Mouse (Mus musculus) midbrain, embryonic 15.5 days (tissue): ENCODE measurements around the gene Ccdc30. TPM values are rescaled to one million over a fixed set of nuclear protein-coding genes. Genes with fewer than 3 reads are reported as not detected.

Experiments used
- ATAC-seq: fragments of 200-750 bp; cut with Nextera tagmentation; replicated peaks from 2 replicates; pipeline ENCODE4 v1.8.0; 2017; ENCODE audit warnings: moderate TSS enrichment
- H3K27ac ChIP-seq: fragments of 300-500 bp; sonication (generic); 2 replicates; pipeline ENCODE4 v1.5.1; 2015; ENCODE audit warnings: mild to moderate bottlenecking, inconsistent platforms
- H3K27me3 ChIP-seq: fragments of 300-500 bp; sonication (generic); replicated peaks from 2 replicates; pipeline ENCODE4 v1.6.1; 2015; ENCODE audit warnings: inconsistent platforms
- H3K36me3 ChIP-seq: fragments of 300-500 bp; sonication (generic); replicated peaks from 2 replicates; pipeline ENCODE4 v1.6.1; 2015; ENCODE audit warnings: inconsistent platforms
- H3K4me1 ChIP-seq: fragments of 300-500 bp; sonication (generic); 2 replicates; pipeline ENCODE4 v1.6.1; 2015; ENCODE audit warnings: inconsistent platforms
- H3K4me2 ChIP-seq: fragments of 300-500 bp; sonication (generic); 2 replicates; pipeline ENCODE4 v1.6.1; 2015; ENCODE audit warnings: inconsistent platforms, mild to moderate bottlenecking, moderate library complexity
- H3K4me3 ChIP-seq: fragments of 300-500 bp; sonication (generic); 2 replicates; pipeline ENCODE4 v1.5.1; 2015; ENCODE audit warnings: mild to moderate bottlenecking, inconsistent platforms
- H3K9ac ChIP-seq: fragments of 300-500 bp; sonication (generic); 2 replicates; pipeline ENCODE4 v1.6.1; 2015; ENCODE audit warnings: mild to moderate bottlenecking, inconsistent platforms
- H3K9me3 ChIP-seq: fragments of 300-500 bp; sonication (generic); 2 replicates; pipeline ENCODE4 v1.6.1; 2016; ENCODE audit warnings: inconsistent platforms
- WGBS: fragments of 180-500 bp; shearing (Covaris S2); methylation state at CpG from one replicate; pipeline ENCODE4 v1.1.7; 2015; ENCODE audit warnings: mixed read lengths; 5-methylcytosine and 5-hydroxymethylcytosine counted together
- polyA plus RNA-seq: library from polyadenylated mRNA; unstranded; fragments of >200 nt; fragmentation: Nextera tagmentation; extraction: Ambion mirVana; gene quantifications from 2 replicates; pipeline ENCODE4 v1.2.1, GENCODE M21; 2015

Gene Ccdc30
- polyA plus RNA-seq, 1 experiment from 2014 or later, result 23.2 TPM

GRCm38 (mm10) chr4:119441836-119442235, 26.5 kb upstream of the Ccdc30 start:
- H3K9ac ChIP-seq, result no peak overlapping the region
- no peaks in the 10 kb centered on the region for H3K27me3 ChIP-seq
- H3K4me2 ChIP-seq, result no peak overlapping the region
- no peaks in the 10 kb centered on the region for H3K4me1 ChIP-seq
- no peaks in the 10 kb centered on the region for H3K36me3 ChIP-seq
- WGBS, result 90% methylated on average over 4 of the region's 4 CpGs
- H3K9me3 ChIP-seq, result 0 out of 2 replicates have a peak, but pooled peaks cover 2% of the 10 kb centered on the region
- H3K4me3 ChIP-seq, result no peak overlapping the region
- ATAC-seq, result no peak
- H3K27ac ChIP-seq, result no peak overlapping the region

- H3K9ac ChIP-seq, result no peak overlapping the region
- H3K4me2 ChIP-seq, result no peak overlapping the region
- no peaks in the 10 kb centered on the region for H3K36me3 ChIP-seq
- no peak overlapping the region for H3K27ac ChIP-seq
- H3K4me1 ChIP-seq, result no peaks in the 10 kb centered on the region
- WGBS, result 91% methylated on average over 2 of the region's 2 CpGs
- H3K4me3 ChIP-seq, result no peak overlapping the region
- H3K27me3 ChIP-seq, result no peaks in the 10 kb centered on the region
- ATAC-seq, result no peak
- H3K9me3 ChIP-seq, result 0 out of 2 replicates have a peak, but pooled peaks cover 7% of the 10 kb centered on the region
Measured at GRCm38 (mm10) chr4:119437936-119438335, 22.6 kb upstream of the Ccdc30 start.

- 25% methylated on average over 5 of the region's 5 CpGs for WGBS
Measured at GRCm38 (mm10) chr4:119430678-119431077, 15.4 kb upstream of the Ccdc30 start.

GRCm38 (mm10) chr4:119427680-119428079, 12.4 kb upstream of the Ccdc30 start:
- Histone ChIP-seq H3K36me3 (no peaks in the 10 kb centered on the region), H3K27ac (no peak overlapping the region), H3K4me1 (peaks cover 8% of the 10 kb centered on the region; the same call in 1 of the 2 replicates), H3K27me3 (no peaks in the 10 kb centered on the region; the same call in 1 of the 2 replicates), H3K4me2 (no peak overlapping the region), H3K4me3 (no peak overlapping the region), H3K9me3 (no peaks in the 10 kb centered on the region), H3K9ac (no peak overlapping the region)
- 64% methylated on average over 2 of the region's 2 CpGs for WGBS
- ATAC-seq, result no peak

More at GRCm38 (mm10) chr4:119430678-119431077, 15.4 kb upstream of the Ccdc30 start:
- ATAC-seq, result no peak
- no peak overlapping the region for H3K9ac ChIP-seq
- H3K36me3 ChIP-seq, result no peaks in the 10 kb centered on the region
- H3K9me3 ChIP-seq, result no peaks in the 10 kb centered on the region
- H3K4me1 ChIP-seq, result no peaks in the 10 kb centered on the region
- no peaks in the 10 kb centered on the region; the same call in 1 of the 2 replicates for H3K27me3 ChIP-seq
- H3K4me3 ChIP-seq, result no peak overlapping the region
- no peak overlapping the region for H3K27ac ChIP-seq
- no peak overlapping the region for H3K4me2 ChIP-seq

GRCm38 (mm10) chr4:119425601-119426000, 10.3 kb upstream of the Ccdc30 start:
- Histone ChIP-seq H3K9me3 (no peaks in the 10 kb centered on the region), H3K9ac (no peak overlapping the region), H3K4me1 (peaks cover 19% of the 10 kb centered on the region), H3K27ac (no peak overlapping the region), H3K36me3 (no peaks in the 10 kb centered on the region), H3K4me3 (no peak overlapping the region), H3K4me2 (no peak overlapping the region), H3K27me3 (no peaks in the 10 kb centered on the region; the same call in 1 of the 2 replicates)
- 63% methylated on average over 2 of the region's 2 CpGs for WGBS
- no peak for ATAC-seq

GRCm38 (mm10) chr4:119425077-119425476, 9.8 kb upstream of the Ccdc30 start:
- no peak overlapping the region for H3K4me2 ChIP-seq
- WGBS, result 92% methylated on average over 2 of the region's 2 CpGs
- no peak for ATAC-seq

GRCm38 (mm10) chr4:119422294-119422964, 7.1 kb upstream of the Ccdc30 start, which contains the start of the genes Ppcs and Zmynd12:
Gene Ppcs (minus strand): TSS chr4:119422420.
Gene Zmynd12 (plus strand): TSS chr4:119422814.
- peak; percentile 96 for ATAC-seq
- Histone ChIP-seq H3K36me3 (no peaks in the 10 kb centered on the region), H3K27me3 (no peaks in the 10 kb centered on the region), H3K4me1 (peaks cover 19% of the 10 kb centered on the region), H3K9me3 (no peaks in the 10 kb centered on the region), H3K4me2 (peak within 1 kb of the TSS; percentile 96), H3K4me3 (peak within 1 kb of the TSS; percentile 79), H3K9ac (peak within 1 kb of the TSS; percentile 85), H3K27ac (peak within 1 kb of the TSS; percentile 95)
- under 1% methylated on average over 52 of the region's 52 CpGs for WGBS

More at GRCm38 (mm10) chr4:119425077-119425476, 9.8 kb upstream of the Ccdc30 start:
- no peaks in the 10 kb centered on the region; the same call in 1 of the 2 replicates for H3K27me3 ChIP-seq
- H3K27ac ChIP-seq, result no peak overlapping the region
- H3K4me1 ChIP-seq, result peaks cover 19% of the 10 kb centered on the region
- H3K36me3 ChIP-seq, result no peaks in the 10 kb centered on the region
- H3K4me3 ChIP-seq, result no peak overlapping the region
- H3K9me3 ChIP-seq, result no peaks in the 10 kb centered on the region
- H3K9ac ChIP-seq, result no peak overlapping the region

GRCm38 (mm10) chr4:119421921-119422293, 6.6 kb upstream of the Ccdc30 start:
- Histone ChIP-seq H3K9ac (peak overlapping the region; percentile 85), H3K27me3 (no peaks in the 10 kb centered on the region), H3K27ac (peak overlapping the region; percentile 95), H3K4me1 (peaks cover 19% of the 10 kb centered on the region), H3K4me3 (peak overlapping the region; percentile 79), H3K36me3 (no peaks in the 10 kb centered on the region), H3K4me2 (peak overlapping the region; percentile 96), H3K9me3 (no peaks in the 10 kb centered on the region)
- WGBS, result under 1% methylated on average over 29 of the region's 31 CpGs
- peak; percentile 77 for ATAC-seq

GRCm38 (mm10) chr4:119421191-119421590, 5.9 kb upstream of the Ccdc30 start:
- Histone ChIP-seq H3K9me3 (no peaks in the 10 kb centered on the region), H3K4me2 (peak overlapping the region; percentile 96), H3K36me3 (no peaks in the 10 kb centered on the region), H3K4me1 (peaks cover 19% of the 10 kb centered on the region), H3K4me3 (peak overlapping the region; percentile 79), H3K27me3 (no peaks in the 10 kb centered on the region), H3K9ac (peak overlapping the region; percentile 85; the same call in 1 of the 2 replicates), H3K27ac (no peak overlapping the region)
- 66% methylated on average over 3 of the region's 3 CpGs for WGBS
- no peak for ATAC-seq

- Histone ChIP-seq H3K9me3 (no peaks in the 10 kb centered on the region), H3K4me2 (no peak overlapping the region), H3K36me3 (no peaks in the 10 kb centered on the region), H3K9ac (no peak overlapping the region), H3K27me3 (no peaks in the 10 kb centered on the region), H3K4me3 (no peak overlapping the region), H3K27ac (no peak overlapping the region), H3K4me1 (peaks cover 23% of the 10 kb centered on the region)
- 98% methylated on average over 3 of the region's 3 CpGs for WGBS
- ATAC-seq, result no peak
Measured at GRCm38 (mm10) chr4:119417894-119418293, 2.6 kb upstream of the Ccdc30 start.

- no peak for ATAC-seq
- Histone ChIP-seq H3K27me3 (no peaks in the 10 kb centered on the region), H3K9ac (no peak overlapping the region), H3K4me3 (no peak overlapping the region), H3K9me3 (no peaks in the 10 kb centered on the region), H3K36me3 (no peaks in the 10 kb centered on the region), H3K4me2 (no peak overlapping the region), H3K27ac (no peak overlapping the region), H3K4me1 (peaks cover 26% of the 10 kb centered on the region)
- 86% methylated on average over 3 of the region's 3 CpGs for WGBS
Measured at GRCm38 (mm10) chr4:119417270-119417669, 1.9 kb upstream of the Ccdc30 start.

- Histone ChIP-seq H3K4me1 (peaks cover 16% of the 10 kb centered on the region; the same call in 1 of the 2 replicates), H3K36me3 (no peaks in the 10 kb centered on the region), H3K9me3 (no peaks in the 10 kb centered on the region), H3K9ac (no peak overlapping the region), H3K4me3 (no peak overlapping the region), H3K27me3 (no peaks in the 10 kb centered on the region; the same call in 1 of the 2 replicates), H3K4me2 (no peak overlapping the region), H3K27ac (no peak overlapping the region)
- WGBS, result 63% methylated on average over 6 of the region's 6 CpGs
- ATAC-seq, result no peak
Measured at GRCm38 (mm10) chr4:119412791-119413190, 2.5 kb downstream of the Ccdc30 start.
